Mouse (Mus musculus) bone marrow, adult 2 months (tissue): ENCODE results near the gene Ppp1r13b. TPM values are rescaled to one million over a fixed set of nuclear protein-coding genes. Genes with fewer than 3 reads are reported as not detected.

Experiments used
- H3K27ac ChIP-seq: fragments of 200-500 bp; 2 replicates; pipeline ENCODE4 v1.5.1; 2012; ENCODE audit warnings: low read depth, mild to moderate bottlenecking, control low read depth, inconsistent platforms, low read length; ENCODE audit not compliant: control insufficient read depth, poor library complexity, insufficient read depth
- H3K4me1 ChIP-seq: fragments of 200-500 bp; 2 replicates; pipeline ENCODE4 v1.6.1; 2011; ENCODE audit warnings: low read length; ENCODE audit not compliant: control insufficient read depth, insufficient read depth
- H3K4me3 ChIP-seq: fragments of 200-500 bp; replicated peaks from 2 replicates; pipeline ENCODE3; 2011; ENCODE audit warnings: mild to moderate bottlenecking, low read depth, low read length, control low read depth; ENCODE audit not compliant: control insufficient read depth
- CTCF ChIP-seq: fragments of 200-500 bp; IDR thresholded peaks from 2 replicates; pipeline ENCODE4 v1.5.1; 2011; ENCODE audit warnings: low read length, control low read depth; ENCODE audit not compliant: control insufficient read depth, insufficient read depth
- POLR2A ChIP-seq: fragments of 200-500 bp; IDR thresholded peaks from 2 replicates; pipeline ENCODE4 v1.6.1; 2011; ENCODE audit warnings: low read depth, mild to moderate bottlenecking, control low read depth, low read length, borderline replicate concordance; ENCODE audit not compliant: control insufficient read depth
- WGBS: fragments of 180-500 bp; shearing (Covaris S2); methylation state at CpG from one replicate; pipeline ENCODE4 v1.1.7; 2018; 5-methylcytosine and 5-hydroxymethylcytosine counted together
- polyA plus RNA-seq: library from polyadenylated mRNA; stranded (reverse); fragments of >200 nt; gene quantifications from 2 replicates; pipeline ENCODE4 v1.2.4, GENCODE M21; 2011; ENCODE audit warnings: low replicate concordance; ENCODE audit not compliant: missing spikeins, insufficient read depth, insufficient read length

Gene Ppp1r13b
- polyA plus RNA-seq, 1 experiment = 10.9 TPM

- WGBS = 65% methylated on average over 22 of the region's 22 CpGs
- Histone ChIP-seq H3K4me3 (no peak overlapping the region), H3K27ac (no peak overlapping the region; the same call in 1 of the 2 replicates), H3K4me1 (no peaks in the 10 kb centered on the region; the same call in 1 of the 2 replicates)
- TF ChIP-seq CTCF (no peak), POLR2A (no peak)
These were observed 113.8 kb downstream of the Ppp1r13b start for GRCm38 (mm10) chr12:111794102-111794501.

- TF ChIP-seq POLR2A (no peak), CTCF (no peak)
- Histone ChIP-seq H3K4me3 (no peak overlapping the region), H3K4me1 (no peaks in the 10 kb centered on the region; the same call in 1 of the 2 replicates), H3K27ac (no peak overlapping the region)
- WGBS = 87% methylated on average over 13 of the region's 13 CpGs
These were observed 116.3 kb downstream of the Ppp1r13b start for GRCm38 (mm10) chr12:111791474-111792104.

GRCm38 (mm10) chr12:111790631-111791030 lies 117.3 kb downstream of the Ppp1r13b start:
- Histone ChIP-seq H3K4me1 (no peaks in the 10 kb centered on the region; the same call in 1 of the 2 replicates), H3K27ac (no peak overlapping the region), H3K4me3 (no peak overlapping the region)
- TF ChIP-seq CTCF (no peak), POLR2A (no peak)
- 86% methylated on average over 7 of the region's 7 CpGs for WGBS

- Histone ChIP-seq H3K27ac (no peak overlapping the region), H3K4me1 (no peaks in the 10 kb centered on the region; the same call in 1 of the 2 replicates), H3K4me3 (no peak overlapping the region)
- WGBS = 90% methylated on average over 5 of the region's 5 CpGs
- TF ChIP-seq CTCF (no peak), POLR2A (no peak)
These were observed 117.8 kb downstream of the Ppp1r13b start for GRCm38 (mm10) chr12:111790090-111790489.

- 79% methylated on average over 6 of the region's 6 CpGs for WGBS
- Histone ChIP-seq H3K4me3 (no peak overlapping the region), H3K4me1 (no peaks in the 10 kb centered on the region), H3K27ac (no peak overlapping the region)
- no peak for TF ChIP-seq POLR2A
- no peak for TF ChIP-seq CTCF
These were observed 120.9 kb downstream of the Ppp1r13b start for GRCm38 (mm10) chr12:111787015-111787414.

- Histone ChIP-seq H3K27ac (no peak overlapping the region), H3K4me3 (no peak overlapping the region), H3K4me1 (no peaks in the 10 kb centered on the region)
- WGBS = 75% methylated on average over 15 of the region's 15 CpGs
- no peak for TF ChIP-seq CTCF
- TF ChIP-seq POLR2A = no peak
These were observed 122.7 kb downstream of the Ppp1r13b start for GRCm38 (mm10) chr12:111785174-111785573.

GRCm38 (mm10) chr12:111779544-111779943 lies 128.4 kb downstream of the Ppp1r13b start:
- WGBS = 95% methylated on average over 1 of the region's 1 CpGs
- Histone ChIP-seq H3K4me3 (no peak overlapping the region), H3K27ac (no peak overlapping the region), H3K4me1 (no peaks in the 10 kb centered on the region)
- TF ChIP-seq POLR2A = no peak
- TF ChIP-seq CTCF = peak; percentile 44; the same call in 1 of the 2 replicates

Other genes with a start within 250 kb of the Ppp1r13b start
- 28.6 and 38.4 TPM in 2 replicates for gene Ckb, start 235.8 kb downstream of the Ppp1r13b start, polyA plus RNA-seq
- gene Trmt61a, start 230.0 kb downstream of the Ppp1r13b start, polyA plus RNA-seq = 4.2 and 11.0 TPM in 2 replicates
- gene Bag5, start 194.9 kb downstream of the Ppp1r13b start, polyA plus RNA-seq = 4.4 and 7.7 TPM in 2 replicates
- 15.1 and 16.8 TPM in 2 replicates for gene Apopt1, start 194.8 kb downstream of the Ppp1r13b start, polyA plus RNA-seq
- 55.3 and 70.4 TPM in 2 replicates for gene Klc1, start 149.3 kb downstream of the Ppp1r13b start, polyA plus RNA-seq
- gene Xrcc3, start 94.2 kb downstream of the Ppp1r13b start, polyA plus RNA-seq = 5.7 and 11.6 TPM in 2 replicates
- gene Zfyve21, start 93.9 kb downstream of the Ppp1r13b start, polyA plus RNA-seq = 9.3 and 12.8 TPM in 2 replicates
- 196 and 245 TPM in 2 replicates for gene Atp5mpl, start 58.9 kb upstream of the Ppp1r13b start, polyA plus RNA-seq
- not detected in 2 replicates for gene Tdrd9, start 63.4 kb upstream of the Ppp1r13b start, polyA plus RNA-seq
- not detected in 2 replicates for gene Rd3l, start 73.2 kb upstream of the Ppp1r13b start, polyA plus RNA-seq
- not detected in 2 replicates for gene Aspg, start 198.6 kb upstream of the Ppp1r13b start, polyA plus RNA-seq
- gene Kif26a, start 238.1 kb upstream of the Ppp1r13b start, polyA plus RNA-seq = 0.38 TPM in 1 of 2 replicates, not detected in the other